Mouse (Mus musculus): ENCODE results near the gene Gphn. TPM values are rescaled to one million over a fixed set of nuclear protein-coding genes. Genes with fewer than 3 reads are reported as not detected.
"Not testable (repeated sequence)": the region's sequence is repeated elsewhere in the genome, so short reads cannot be mapped to it uniquely, and the experiment has no call there.

Gphn gene
- polyA plus RNA-seq, 1 experiment: not detected

- H3K4me1 ChIP-seq (ENCODE audit: control insufficient read depth, insufficient read depth, low read length): no peaks in the 10 kb centered on the region
- no peak overlapping the region for H3K4me3 ChIP-seq (ENCODE audit: insufficient read depth, low read depth, low read length)
- no peak overlapping the region for H3K27ac ChIP-seq (ENCODE audit: insufficient read depth, low read depth, low read length)
- WGBS: 92% methylated on average over 1 of the region's 1 CpGs
- TF ChIP-seq POLR2A (IDR thresholded peaks at IDR 0.05; ENCODE audit: insufficient read depth, low read depth, low read length) (no peak), CTCF (IDR thresholded peaks at IDR 0.05; ENCODE audit: insufficient read depth, low read depth, low read length) (no peak)
Measured at GRCm38 (mm10) chr12:78298824-78299398, 72.7 kb downstream of the Gphn start.

- H3K4me1 ChIP-seq (ENCODE audit: control insufficient read depth, insufficient read depth, low read length): no peaks in the 10 kb centered on the region
- H3K27ac ChIP-seq (ENCODE audit: insufficient read depth, low read depth, low read length): no peak overlapping the region
- TF ChIP-seq CTCF (IDR thresholded peaks at IDR 0.05; ENCODE audit: insufficient read depth, low read depth, low read length) (no peak), POLR2A (IDR thresholded peaks at IDR 0.05; ENCODE audit: insufficient read depth, low read depth, low read length) (no peak)
- no peak overlapping the region for H3K4me3 ChIP-seq (ENCODE audit: insufficient read depth, low read depth, low read length)
Measured at GRCm38 (mm10) chr12:78315106-78315505, 88.9 kb downstream of the Gphn start.

DNA sequence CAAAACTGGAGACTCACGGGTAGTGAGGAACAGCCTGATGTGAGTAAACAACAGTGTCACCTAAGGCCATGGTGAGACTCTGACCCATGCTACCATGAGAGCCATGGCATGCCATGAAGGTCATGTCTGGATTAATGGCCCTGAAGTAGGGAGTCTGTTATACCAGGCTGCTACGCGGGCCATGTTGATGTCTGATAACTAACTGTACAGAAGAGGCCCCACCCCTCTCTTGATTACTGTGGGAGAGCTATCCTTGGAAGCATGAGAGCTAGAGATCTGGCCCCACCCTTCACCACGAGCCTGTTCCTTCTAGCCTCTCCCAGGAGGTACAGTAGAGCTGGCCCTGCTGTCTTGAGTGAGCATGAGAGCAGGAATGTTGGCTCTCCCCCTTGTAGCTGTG is 101.8 kb downstream of the Gphn start:
- no peak overlapping the region for H3K4me3 ChIP-seq (ENCODE audit: insufficient read depth, low read depth, low read length)
- WGBS: 95% methylated on average over 4 of the region's 4 CpGs
- no peaks in the 10 kb centered on the region for H3K4me1 ChIP-seq (ENCODE audit: control insufficient read depth, insufficient read depth, low read length)
- TF ChIP-seq POLR2A (IDR thresholded peaks at IDR 0.05; ENCODE audit: insufficient read depth, low read depth, low read length) (no peak), CTCF (IDR thresholded peaks at IDR 0.05; ENCODE audit: insufficient read depth, low read depth, low read length) (no peak)
- H3K27ac ChIP-seq (ENCODE audit: insufficient read depth, low read depth, low read length): no peak overlapping the region

DNA sequence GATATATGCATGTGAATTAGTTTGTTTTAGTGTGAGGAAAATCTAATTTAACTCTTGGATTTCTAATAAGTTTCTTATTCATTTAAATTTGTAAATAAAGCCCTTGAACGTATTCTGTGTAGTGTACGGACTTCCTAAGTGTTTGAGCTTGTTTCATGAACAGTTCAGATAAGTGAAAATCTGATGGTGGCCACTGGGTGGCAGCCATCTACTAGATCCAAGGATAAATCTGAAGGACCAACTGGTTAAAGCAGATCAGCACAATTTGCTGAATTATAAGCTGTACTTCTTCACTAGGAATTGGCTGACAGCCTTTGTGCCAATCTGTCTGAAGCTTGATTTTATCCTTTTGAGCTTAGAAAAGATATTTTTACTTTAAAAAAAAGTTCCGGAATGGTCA is 105.9 kb downstream of the Gphn start:
- H3K4me3 ChIP-seq (ENCODE audit: insufficient read depth, low read depth, low read length): no peak overlapping the region
- H3K4me1 ChIP-seq (ENCODE audit: control insufficient read depth, insufficient read depth, low read length): no peaks in the 10 kb centered on the region
- TF ChIP-seq CTCF (IDR thresholded peaks at IDR 0.05; ENCODE audit: insufficient read depth, low read depth, low read length) (no peak), POLR2A (IDR thresholded peaks at IDR 0.05; ENCODE audit: insufficient read depth, low read depth, low read length) (no peak)
- H3K27ac ChIP-seq (ENCODE audit: insufficient read depth, low read depth, low read length): no peak overlapping the region
- 38% methylated on average over 3 of the region's 3 CpGs for WGBS

- no peak overlapping the region for H3K27ac ChIP-seq (ENCODE audit: insufficient read depth, low read depth, low read length)
- 57% methylated on average over 2 of the region's 2 CpGs for WGBS
Measured at GRCm38 (mm10) chr12:78356472-78356871, 130.3 kb downstream of the Gphn start.

DNA sequence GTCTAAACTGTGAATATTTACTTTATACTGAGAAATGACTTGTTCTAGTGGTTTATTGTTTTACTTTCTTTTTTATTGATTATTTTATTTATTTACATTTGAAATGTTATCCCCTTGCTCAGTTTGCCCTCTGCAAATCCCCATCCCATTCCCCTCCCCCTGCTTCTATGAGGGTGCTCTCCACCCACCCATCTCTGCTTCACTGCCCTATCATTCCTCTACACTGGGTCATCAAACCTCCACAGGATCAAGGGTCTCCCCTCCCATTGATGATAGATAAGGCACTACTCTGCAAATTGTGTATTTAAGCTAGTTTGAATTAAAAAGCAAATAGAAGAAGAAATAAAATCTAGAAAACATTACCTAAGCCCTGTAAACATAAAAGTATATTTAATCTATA is 163.1 kb downstream of the Gphn start:
- H3K27ac ChIP-seq (ENCODE audit: insufficient read depth, low read depth, low read length): no peak overlapping the region
- no peaks in the 10 kb centered on the region for H3K4me1 ChIP-seq (ENCODE audit: control insufficient read depth, insufficient read depth, low read length)
- TF ChIP-seq POLR2A (IDR thresholded peaks at IDR 0.05; ENCODE audit: insufficient read depth, low read depth, low read length) (no peak), CTCF (IDR thresholded peaks at IDR 0.05; ENCODE audit: insufficient read depth, low read depth, low read length) (no peak)
- H3K4me3 ChIP-seq (ENCODE audit: insufficient read depth, low read depth, low read length): no peak overlapping the region

More at GRCm38 (mm10) chr12:78356472-78356871, 130.3 kb downstream of the Gphn start:
- TF ChIP-seq POLR2A (IDR thresholded peaks at IDR 0.05; ENCODE audit: insufficient read depth, low read depth, low read length): no peak
- TF ChIP-seq CTCF (IDR thresholded peaks at IDR 0.05; ENCODE audit: insufficient read depth, low read depth, low read length): no peak
- no peak overlapping the region for H3K4me3 ChIP-seq (ENCODE audit: insufficient read depth, low read depth, low read length)
- no peaks in the 10 kb centered on the region for H3K4me1 ChIP-seq (ENCODE audit: control insufficient read depth, insufficient read depth, low read length)

- Histone ChIP-seq H3K27ac (ENCODE audit: insufficient read depth, low read depth, low read length) (no peak overlapping the region), H3K4me1 (ENCODE audit: control insufficient read depth, insufficient read depth, low read length) (no peaks in the 10 kb centered on the region), H3K4me3 (ENCODE audit: insufficient read depth, low read depth, low read length) (no peak overlapping the region)
- TF ChIP-seq CTCF (IDR thresholded peaks at IDR 0.05; ENCODE audit: insufficient read depth, low read depth, low read length) (no peak), POLR2A (IDR thresholded peaks at IDR 0.05; ENCODE audit: insufficient read depth, low read depth, low read length) (no peak)
- WGBS: 93% methylated on average over 1 of the region's 1 CpGs
Measured at GRCm38 (mm10) chr12:78395297-78395696, 169.1 kb downstream of the Gphn start.

GRCm38 (mm10) chr12:78407518-78407917 is 181.3 kb downstream of the Gphn start:
- H3K4me3 ChIP-seq (ENCODE audit: insufficient read depth, low read depth, low read length); H3K4me1 ChIP-seq (ENCODE audit: control insufficient read depth, insufficient read depth, low read length); H3K27ac ChIP-seq (ENCODE audit: insufficient read depth, low read depth, low read length): not testable (repeated sequence)
- 69% methylated on average over 7 of the region's 7 CpGs for WGBS

DNA sequence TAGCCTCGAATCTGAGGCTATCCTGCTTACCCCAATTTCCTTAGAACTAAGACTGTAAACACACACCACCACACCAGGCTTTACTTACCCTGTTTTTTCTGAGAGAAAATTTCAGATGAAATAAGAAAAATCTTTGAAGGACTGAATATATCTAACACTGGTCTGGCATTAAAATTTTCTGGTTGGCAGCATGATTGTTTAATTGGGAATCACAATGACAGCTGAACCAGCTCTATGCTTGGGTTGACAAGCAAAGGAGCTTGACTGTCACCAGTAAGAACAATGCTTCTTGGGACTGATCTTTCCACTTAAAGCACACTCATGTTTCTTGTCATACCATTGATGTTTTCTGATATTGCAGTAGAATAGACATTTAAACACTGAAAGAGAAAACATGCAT is 296.0 kb downstream of the Gphn start:
- H3K27ac ChIP-seq (ENCODE audit: insufficient read depth, low read depth, low read length): no peak overlapping the region
- WGBS: 31% methylated on average over 1 of the region's 1 CpGs
- H3K4me3 ChIP-seq (ENCODE audit: insufficient read depth, low read depth, low read length): no peak overlapping the region
- no peaks in the 10 kb centered on the region for H3K4me1 ChIP-seq (ENCODE audit: control insufficient read depth, insufficient read depth, low read length)
- TF ChIP-seq POLR2A (IDR thresholded peaks at IDR 0.05; ENCODE audit: insufficient read depth, low read depth, low read length): no peak
- TF ChIP-seq CTCF (IDR thresholded peaks at IDR 0.05; ENCODE audit: insufficient read depth, low read depth, low read length): no peak

DNA sequence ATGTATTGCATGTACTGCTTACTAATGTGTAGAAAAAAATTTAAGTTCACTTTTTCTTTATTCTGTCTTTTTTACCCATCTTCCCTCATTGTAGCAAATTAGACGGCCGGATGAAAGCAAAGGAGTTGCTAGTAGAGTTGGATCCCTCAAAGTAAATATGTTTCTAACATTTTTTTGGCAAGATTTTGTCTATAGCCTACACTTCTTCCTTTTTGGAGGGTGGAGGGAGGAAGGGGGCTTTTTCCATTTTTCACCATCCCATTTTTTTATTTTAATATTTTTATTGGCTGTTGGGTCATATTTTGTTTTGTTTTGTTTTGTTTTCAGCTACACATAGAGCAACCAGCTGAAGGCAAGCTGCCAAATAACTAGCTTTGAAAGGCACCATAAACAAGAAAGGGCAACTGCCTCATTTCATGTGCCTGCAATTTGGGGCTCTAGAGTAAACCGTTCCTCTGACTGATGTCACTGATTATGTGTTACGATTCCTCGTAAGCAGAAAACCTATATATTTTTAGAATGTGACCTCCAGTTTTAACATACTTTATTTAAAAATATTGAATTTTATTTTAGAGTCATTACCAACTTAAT is 296.7 kb downstream of the Gphn start:
- Histone ChIP-seq H3K27ac (ENCODE audit: insufficient read depth, low read depth, low read length) (no peak overlapping the region), H3K4me1 (ENCODE audit: control insufficient read depth, insufficient read depth, low read length) (no peaks in the 10 kb centered on the region), H3K4me3 (ENCODE audit: insufficient read depth, low read depth, low read length) (no peak overlapping the region)
- TF ChIP-seq CTCF (IDR thresholded peaks at IDR 0.05; ENCODE audit: insufficient read depth, low read depth, low read length) (no peak), POLR2A (IDR thresholded peaks at IDR 0.05; ENCODE audit: insufficient read depth, low read depth, low read length) (no peak)
- 54% methylated on average over 5 of the region's 5 CpGs for WGBS

- H3K4me1 ChIP-seq (ENCODE audit: control insufficient read depth, insufficient read depth, low read length); H3K27ac ChIP-seq (ENCODE audit: insufficient read depth, low read depth, low read length); H3K4me3 ChIP-seq (ENCODE audit: insufficient read depth, low read depth, low read length): not testable (repeated sequence)
Measured at GRCm38 (mm10) chr12:78537590-78537989, 311.4 kb downstream of the Gphn start.

Measured in olfactory bulb, adult 2 months (tissue).